Mouse (Mus musculus) midbrain, embryonic 11.5 days (tissue): ENCODE data around the gene St14. TPM values are rescaled to one million over a fixed set of nuclear protein-coding genes. Genes with fewer than 3 reads are reported as not detected.

Experiments
- ATAC-seq: fragments of 200-750 bp; cut with Nextera tagmentation; 2 replicates; pipeline ENCODE4 v1.8.0; 2017; ENCODE audit warnings: moderate TSS enrichment, moderate library complexity; ENCODE audit not compliant: low FRiP score
- DNase-seq: peaks from one replicate; pipeline ENCODE4 v3.0.0; 2015; ENCODE audit warnings: low spot score; ENCODE audit errors: missing footprints
- H3K27ac ChIP-seq: fragments of 300-500 bp; sonication (generic); 2 replicates; pipeline ENCODE4 v1.5.1; 2014; ENCODE audit warnings: low read depth, low read length
- H3K27me3 ChIP-seq: fragments of 300-500 bp; sonication (generic); 2 replicates; pipeline ENCODE4 v1.6.1; 2014; ENCODE audit warnings: mild to moderate bottlenecking, low read length, moderate library complexity, mixed read lengths; ENCODE audit not compliant: control insufficient read depth, insufficient read depth
- H3K36me3 ChIP-seq: fragments of 300-500 bp; sonication (generic); 2 replicates; pipeline ENCODE4 v1.6.1; 2014; ENCODE audit warnings: mild to moderate bottlenecking, low read length, moderate library complexity, mixed read lengths; ENCODE audit not compliant: control insufficient read depth, insufficient read depth
- H3K4me1 ChIP-seq: fragments of 300-500 bp; sonication (generic); 2 replicates; pipeline ENCODE4 v1.6.1; 2014; ENCODE audit warnings: low read length; ENCODE audit not compliant: control insufficient read depth, insufficient read depth
- H3K4me2 ChIP-seq: fragments of 300-500 bp; sonication (generic); 2 replicates; pipeline ENCODE4 v1.6.1; 2014; ENCODE audit warnings: mild to moderate bottlenecking, moderate library complexity
- H3K4me3 ChIP-seq: fragments of 300-500 bp; sonication (generic); 2 replicates; pipeline ENCODE4 v1.5.1; 2014; ENCODE audit warnings: low read depth, low read length
- H3K9ac ChIP-seq: fragments of 300-500 bp; sonication (generic); 2 replicates; pipeline ENCODE4 v1.6.1; 2014; ENCODE audit warnings: low read length
- H3K9me3 ChIP-seq: fragments of 300-500 bp; sonication (generic); 2 replicates; pipeline ENCODE4 v1.6.1; 2016; ENCODE audit warnings: low read length; ENCODE audit not compliant: control insufficient read depth
- WGBS: fragments of 180-500 bp; shearing (Covaris S2); extraction: QIAGEN DNeasy Blood & Tissue Kit; methylation state at CpG from one replicate; pipeline ENCODE4 v1.1.7; 2014; 5-methylcytosine and 5-hydroxymethylcytosine counted together
- polyA plus RNA-seq: library from polyadenylated mRNA; unstranded; fragments of >200 nt; fragmentation: Nextera tagmentation; extraction: Ambion mirVana; gene quantifications from 2 replicates; pipeline ENCODE4 v1.2.1, GENCODE M21; 2014

St14 gene
- polyA plus RNA-seq, 1 experiment from 2014 or later, result 0.60 TPM

DNA sequence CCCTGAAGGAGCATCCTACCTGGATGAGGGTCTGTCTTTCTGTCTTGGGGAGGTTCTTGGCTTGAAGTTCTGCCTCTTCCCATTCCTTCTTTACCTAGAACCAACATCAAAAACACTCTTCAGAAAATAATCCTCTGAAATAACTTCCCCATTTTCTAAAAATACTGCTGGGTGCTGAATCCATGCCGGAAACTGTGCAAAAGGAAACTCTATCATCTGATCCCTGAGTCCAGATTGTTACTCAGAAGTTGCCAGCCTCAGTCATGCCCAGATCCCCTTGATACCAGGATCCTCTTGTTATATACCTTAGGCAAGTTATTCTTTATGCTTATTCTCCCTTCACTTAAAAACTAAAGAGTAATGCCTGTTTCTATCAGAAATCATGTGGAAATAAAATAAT lies 31.7 kb upstream of the St14 start:
- no peaks in the 10 kb centered on the region for H3K27me3 ChIP-seq
- H3K4me1 ChIP-seq, result no peaks in the 10 kb centered on the region
- ATAC-seq, result no peak
- peaks cover 12% of the 10 kb centered on the region; the same call in 1 of the 2 replicates for H3K36me3 ChIP-seq
- H3K9me3 ChIP-seq, result no peaks in the 10 kb centered on the region
- no peak overlapping the region for H3K4me2 ChIP-seq
- WGBS, result 91% methylated on average over 1 of the region's 1 CpGs
- H3K4me3 ChIP-seq, result no peak overlapping the region
- H3K9ac ChIP-seq, result no peak overlapping the region
- DNase-seq, result no peak
- H3K27ac ChIP-seq, result no peak overlapping the region

DNA sequence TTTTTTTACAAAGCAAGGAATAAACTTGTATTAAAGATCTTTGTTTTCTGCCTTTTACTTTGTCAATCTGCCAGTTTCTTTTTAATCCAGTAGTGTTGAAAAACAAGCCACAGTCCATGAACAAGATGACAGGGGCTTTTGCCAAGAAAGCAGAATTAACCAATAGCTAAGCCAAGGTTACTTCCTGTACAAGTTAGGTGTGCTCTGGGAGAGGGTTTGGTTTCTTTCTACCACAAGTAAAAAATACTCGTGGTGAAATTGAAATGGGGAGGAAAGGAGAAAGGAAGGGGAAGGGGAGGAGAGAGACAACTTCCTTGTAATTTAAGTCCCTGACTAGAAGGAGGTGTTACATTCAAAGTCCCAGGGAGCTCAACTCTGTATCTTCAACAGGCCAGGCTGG lies 31.3 kb upstream of the St14 start:
- H3K27ac ChIP-seq, result no peak overlapping the region
- 65% methylated on average over 1 of the region's 1 CpGs for WGBS
- no peaks in the 10 kb centered on the region for H3K9me3 ChIP-seq
- DNase-seq, result no peak
- no peak overlapping the region for H3K4me2 ChIP-seq
- no peak for ATAC-seq
- H3K9ac ChIP-seq, result no peak overlapping the region
- no peaks in the 10 kb centered on the region for H3K27me3 ChIP-seq
- no peak overlapping the region for H3K4me3 ChIP-seq
- H3K4me1 ChIP-seq, result no peaks in the 10 kb centered on the region
- peaks cover 10% of the 10 kb centered on the region; the same call in 1 of the 2 replicates for H3K36me3 ChIP-seq

DNA sequence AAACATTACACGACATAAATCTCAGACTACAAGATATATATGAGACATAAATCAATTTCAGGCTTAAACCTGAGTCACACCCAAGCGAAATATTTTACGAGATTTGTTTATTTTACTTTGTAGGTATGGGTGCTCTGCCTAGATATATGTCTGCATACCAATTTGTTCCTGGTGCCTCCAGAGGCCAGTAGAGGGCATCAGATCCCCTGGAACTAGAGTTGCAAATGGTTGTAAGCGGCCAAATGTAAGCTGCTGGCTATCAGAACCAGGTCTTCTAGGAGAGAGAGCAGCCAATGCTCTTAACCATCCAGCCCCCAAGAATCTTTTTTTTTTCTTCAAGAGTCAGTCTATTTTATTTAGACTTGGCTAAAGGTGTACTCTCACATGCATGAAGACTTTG lies 28.3 kb upstream of the St14 start:
- Histone ChIP-seq H3K9me3 (no peaks in the 10 kb centered on the region), H3K36me3 (peaks cover 19% of the 10 kb centered on the region), H3K9ac (no peak overlapping the region), H3K4me1 (no peaks in the 10 kb centered on the region), H3K4me2 (no peak overlapping the region), H3K27me3 (no peaks in the 10 kb centered on the region), H3K27ac (no peak overlapping the region), H3K4me3 (no peak overlapping the region)
- DNase-seq (no peak), ATAC-seq (no peak)
- 87% methylated on average over 4 of the region's 4 CpGs for WGBS

DNA sequence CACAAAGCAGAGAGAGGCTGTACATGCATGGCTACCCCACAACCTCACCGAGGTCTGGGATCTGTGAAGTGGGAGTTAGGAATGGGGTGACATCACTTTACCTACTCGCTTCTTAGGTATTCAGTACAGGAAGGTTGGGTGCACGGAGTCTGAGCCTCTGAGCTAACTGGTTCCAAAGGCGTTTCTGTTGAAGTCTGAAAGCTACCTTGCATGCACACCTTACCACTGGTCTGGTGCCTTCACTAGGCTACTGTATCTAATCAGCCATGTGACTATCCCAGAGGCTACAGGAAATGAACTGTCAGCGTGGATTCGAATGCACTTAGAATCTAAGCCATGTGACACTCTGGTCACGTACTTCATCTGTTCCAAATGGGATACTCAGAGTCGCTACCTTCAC lies 24.9 kb upstream of the St14 start:
- no peak overlapping the region for H3K9ac ChIP-seq
- no peaks in the 10 kb centered on the region for H3K4me1 ChIP-seq
- no peak overlapping the region for H3K4me3 ChIP-seq
- DNase-seq (no peak), ATAC-seq (no peak)
- H3K27ac ChIP-seq, result no peak overlapping the region
- H3K27me3 ChIP-seq, result no peaks in the 10 kb centered on the region
- WGBS, result 91% methylated on average over 8 of the region's 8 CpGs
- H3K36me3 ChIP-seq, result peaks cover 18% of the 10 kb centered on the region
- no peak overlapping the region for H3K4me2 ChIP-seq
- no peaks in the 10 kb centered on the region for H3K9me3 ChIP-seq

DNA sequence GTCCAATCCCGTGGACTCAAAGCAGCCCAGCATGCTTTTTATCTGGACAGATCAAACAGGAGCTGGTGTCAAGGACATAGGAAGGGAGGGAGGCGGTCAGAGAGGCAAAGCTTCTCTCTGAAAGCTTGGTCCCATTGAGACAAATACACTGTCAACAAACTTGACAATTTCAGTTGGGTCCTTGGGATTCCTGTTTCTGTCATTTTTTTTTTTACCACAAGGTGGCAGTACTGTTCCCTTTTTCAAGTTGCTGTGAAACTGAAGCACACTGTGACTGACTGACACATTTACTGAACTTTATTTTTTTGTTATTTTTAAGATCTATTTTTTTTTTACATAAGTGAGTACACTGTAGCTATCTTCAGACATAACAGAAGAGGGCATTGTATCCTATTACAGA lies 19.4 kb upstream of the St14 start:
- 81% methylated on average over 2 of the region's 2 CpGs for WGBS

DNA sequence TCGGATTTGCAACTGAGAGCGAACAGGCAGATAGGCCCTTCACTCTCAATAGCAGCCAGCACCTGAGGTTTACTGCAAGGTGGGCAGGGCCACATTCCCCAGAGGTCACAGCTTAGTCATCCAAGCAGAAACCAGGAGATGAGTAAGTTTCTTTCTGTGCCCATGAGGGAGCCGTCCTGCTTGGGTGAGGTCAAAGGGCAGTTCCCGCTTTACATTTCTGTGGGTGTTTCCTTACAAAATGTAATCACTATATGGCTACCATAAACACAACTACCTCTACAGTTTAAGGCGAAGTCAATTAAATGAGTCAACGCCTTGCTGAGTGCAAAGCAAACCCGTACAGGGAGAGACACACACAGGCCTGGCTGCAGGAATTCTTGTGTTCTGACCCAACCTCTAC lies 16.5 kb upstream of the St14 start:
- DNase-seq (no peak), ATAC-seq (no peak)
- H3K4me3 ChIP-seq, result no peak overlapping the region
- H3K9ac ChIP-seq, result no peak overlapping the region
- no peak overlapping the region for H3K27ac ChIP-seq
- peaks cover 6% of the 10 kb centered on the region for H3K36me3 ChIP-seq
- no peaks in the 10 kb centered on the region for H3K4me1 ChIP-seq
- no peak overlapping the region for H3K4me2 ChIP-seq
- H3K9me3 ChIP-seq, result no peaks in the 10 kb centered on the region
- 87% methylated on average over 7 of the region's 7 CpGs for WGBS
- H3K27me3 ChIP-seq, result no peaks in the 10 kb centered on the region

More for the DNA sequence above, 19.4 kb upstream of the St14 start:
- H3K27ac ChIP-seq, result no peak overlapping the region
- H3K4me1 ChIP-seq, result no peaks in the 10 kb centered on the region
- ATAC-seq, result no peak; the same call in 1 of the 2 replicates
- no peak overlapping the region for H3K4me3 ChIP-seq
- H3K9ac ChIP-seq, result no peak overlapping the region
- peaks cover 10% of the 10 kb centered on the region for H3K36me3 ChIP-seq
- peak; percentile 96 for DNase-seq
- no peaks in the 10 kb centered on the region for H3K9me3 ChIP-seq
- H3K4me2 ChIP-seq, result no peak overlapping the region
- no peaks in the 10 kb centered on the region for H3K27me3 ChIP-seq

DNA sequence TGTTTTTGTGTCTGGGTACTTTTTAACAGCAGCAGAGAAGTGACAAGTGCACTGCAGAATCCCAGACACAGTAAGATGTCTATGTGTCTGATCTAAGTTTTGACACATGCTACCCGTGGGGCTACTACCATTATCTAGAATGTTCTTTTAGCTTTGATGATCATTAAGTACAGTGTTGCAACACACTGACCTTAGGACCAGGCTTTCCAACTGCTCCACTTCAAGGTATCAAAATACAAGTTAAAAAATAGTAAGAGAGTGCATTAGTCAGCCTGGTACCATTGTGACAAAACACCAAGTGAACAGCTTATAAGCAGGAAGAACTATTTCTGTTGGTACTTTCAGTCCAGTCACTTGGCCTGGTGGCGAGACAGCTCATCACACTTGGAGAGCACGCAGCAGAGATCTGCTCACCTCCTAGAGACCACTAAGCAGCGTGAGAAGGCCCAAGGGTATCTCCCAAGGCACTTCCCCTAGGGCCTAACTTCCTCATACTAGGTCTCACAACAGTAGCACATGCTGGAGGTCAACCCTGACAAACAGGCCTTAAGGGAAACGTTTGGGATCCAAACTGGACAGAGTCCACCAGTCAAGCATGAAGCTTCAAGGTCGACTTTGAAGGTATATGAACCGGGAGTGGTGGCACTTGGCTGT lies 13.7 kb upstream of the St14 start:
- Histone ChIP-seq H3K36me3 (0 out of 2 replicates have a peak, but pooled peaks cover 2% of the 10 kb centered on the region), H3K9ac (no peak overlapping the region), H3K4me1 (no peaks in the 10 kb centered on the region), H3K4me3 (no peak overlapping the region), H3K27me3 (no peaks in the 10 kb centered on the region), H3K4me2 (no peak overlapping the region), H3K27ac (no peak overlapping the region), H3K9me3 (no peaks in the 10 kb centered on the region)
- ATAC-seq (no peak), DNase-seq (no peak)
- WGBS, result 82% methylated on average over 7 of the region's 7 CpGs

DNA sequence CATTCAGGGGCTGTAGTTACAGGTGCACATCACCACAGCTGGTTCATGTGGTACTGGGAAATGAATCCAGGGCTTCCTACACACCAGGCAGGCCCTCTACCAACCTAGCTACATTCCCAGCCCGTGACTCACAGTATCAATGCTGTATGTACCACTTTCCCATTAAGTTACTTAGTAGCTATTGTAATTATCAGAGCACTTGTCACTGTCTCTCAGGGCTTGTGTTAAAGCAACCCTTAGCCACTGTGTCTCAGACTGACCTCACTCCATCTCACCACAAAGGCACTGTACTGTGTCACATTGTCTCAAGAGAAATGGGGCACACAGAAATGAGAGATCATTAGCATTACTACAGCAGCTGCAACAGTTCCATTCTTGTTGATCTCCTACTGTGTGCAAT lies 11.3 kb upstream of the St14 start:
- H3K4me3 ChIP-seq, result no peak overlapping the region
- H3K27ac ChIP-seq, result no peak overlapping the region
- no peak for ATAC-seq
- DNase-seq, result no peak
- H3K36me3 ChIP-seq, result no peaks in the 10 kb centered on the region
- no peak overlapping the region for H3K4me2 ChIP-seq
- no peaks in the 10 kb centered on the region for H3K4me1 ChIP-seq
- H3K27me3 ChIP-seq, result no peaks in the 10 kb centered on the region
- no peak overlapping the region for H3K9ac ChIP-seq
- 83% methylated on average over 1 of the region's 1 CpGs for WGBS
- no peaks in the 10 kb centered on the region for H3K9me3 ChIP-seq

DNA sequence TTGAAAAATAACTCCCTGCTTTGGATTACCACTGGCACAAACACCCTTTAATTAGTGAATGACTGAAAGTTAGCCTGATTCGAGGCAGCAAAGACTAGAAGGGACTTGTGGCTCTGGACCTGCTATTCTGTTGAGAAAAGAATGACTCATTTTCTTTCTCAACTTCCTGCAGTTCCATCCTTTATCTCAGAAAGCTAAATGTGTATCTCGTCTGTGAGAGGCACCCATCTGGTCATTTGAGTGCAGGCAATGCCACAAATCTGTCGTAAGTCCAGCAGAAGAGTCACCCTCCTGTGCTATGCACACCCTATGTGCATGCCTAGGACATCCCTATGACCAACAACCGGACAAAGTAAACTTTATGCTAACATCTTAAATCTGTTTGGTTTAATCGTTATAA lies 1.5 kb upstream of the St14 start:
- Histone ChIP-seq H3K9me3 (no peaks in the 10 kb centered on the region), H3K27ac (no peak overlapping the region), H3K4me3 (no peak overlapping the region), H3K4me1 (peaks cover 9% of the 10 kb centered on the region), H3K36me3 (no peaks in the 10 kb centered on the region), H3K4me2 (no peak overlapping the region), H3K27me3 (peaks cover 34% of the 10 kb centered on the region), H3K9ac (no peak overlapping the region)
- 89% methylated on average over 5 of the region's 5 CpGs for WGBS
- DNase-seq (no peak), ATAC-seq (no peak)
